ENCODE assay signal across 8 mouse cellular contexts in genomic region chr16:17760657-17761056, GRCm38 (mm10). TPM values are rescaled to one million over a fixed set of nuclear protein-coding genes. Genes with fewer than 3 reads are reported as not detected.
DNase-seq lines count a peak whose midpoint lies in the region; ATAC-seq and TF ChIP-seq lines count a peak whose summit lies in the region.

No protein-coding gene starts in this region.

- H3K27ac ChIP-seq in bone marrow, adult 2 months (ENCODE audit: control insufficient read depth, insufficient read depth, low read depth, low read length, poor library complexity) = no peak overlapping the region
- no peak overlapping the region for H3K27ac ChIP-seq in hindbrain, embryonic 11.5 days (ENCODE audit: low read depth, low read length)
- H3K27ac ChIP-seq in liver, embryonic 11.5 days (ENCODE audit: low read depth, low read length) = peak overlapping the region; percentile 82

- 50% methylated on average over 8 of the region's 8 CpGs for WGBS in bone marrow, adult 2 months
- WGBS in hindbrain, embryonic 11.5 days = 37% methylated on average over 8 of the region's 8 CpGs
- WGBS in liver, embryonic 11.5 days = 23% methylated on average over 8 of the region's 8 CpGs

- peak overlapping the region; percentile 64 for H3ac ChIP-seq in myocyte (ENCODE audit: control insufficient read depth, insufficient read length)

- no peak overlapping the region for H3K9ac ChIP-seq in hindbrain, embryonic 11.5 days (ENCODE audit: low read depth, low read length)
- peak overlapping the region; percentile 82 for H3K9ac ChIP-seq in liver, embryonic 11.5 days (ENCODE audit: low read depth, low read length)

- TF ChIP-seq CTCF in bone marrow, adult 2 months (IDR thresholded peaks at IDR 0.05; ENCODE audit: control insufficient read depth, insufficient read depth, low read length) = peak; percentile 65

- peak overlapping the region; percentile 97; the same call in 1 of the 2 replicates for H3K4me2 ChIP-seq in hindbrain, embryonic 11.5 days (replicated peaks; ENCODE audit: low read depth, low read length)
- peak overlapping the region; percentile 97 for H3K4me2 ChIP-seq in liver, embryonic 11.5 days
- H3K4me2 ChIP-seq in myocyte (ENCODE audit: low read depth) = peak overlapping the region; percentile 77

- TF ChIP-seq POLR2A in bone marrow, adult 2 months (IDR thresholded peaks at IDR 0.05; ENCODE audit: borderline replicate concordance, control insufficient read depth, low read depth, low read length) = no peak
- TF ChIP-seq POLR2A in myocyte (IDR thresholded peaks at IDR 0.05; ENCODE audit: insufficient read length, low read depth) = no peak

- H3K79me2 ChIP-seq in myocyte (ENCODE audit: control insufficient read depth, insufficient read depth) = peaks cover 53% of the 10 kb centered on the region

- peaks cover 2% of the 10 kb centered on the region for H3K4me1 ChIP-seq in bone marrow, adult 2 months (ENCODE audit: control insufficient read depth, insufficient read depth, low read length)
- peaks cover 2% of the 10 kb centered on the region; the same call in 1 of the 2 replicates for H3K4me1 ChIP-seq in hindbrain, embryonic 11.5 days (replicated peaks; ENCODE audit: control insufficient read depth, insufficient read depth, low read length)
- H3K4me1 ChIP-seq in liver, embryonic 11.5 days (replicated peaks; ENCODE audit: control insufficient read depth, insufficient read depth, low read length) = peaks cover 33% of the 10 kb centered on the region

- peak; percentile 16 for DNase-seq in layer of hippocampus, adult 9-10 months (ENCODE audit: low spot score)
- DNase-seq in layer of hippocampus, adult 8-10 months (ENCODE audit: low spot score in 2 of 2) = no peak
- peak; percentile 65 for DNase-seq in hindbrain, embryonic 11.5 days (ENCODE audit: low spot score)
- peak; percentile 53 for DNase-seq in liver, embryonic 11.5 days (ENCODE audit: low spot score)
- DNase-seq in thymus, postnatal 36 days = peak; percentile 25 to 38

- peak; percentile 77 for ATAC-seq in erythroid progenitor cell, adult 5-6 weeks (replicated peaks; ENCODE audit: low FRiP score, poor library complexity, severe bottlenecking)
- ATAC-seq in hindbrain, embryonic 11.5 days (ENCODE audit: low FRiP score) = no peak
- peak; percentile 74 for ATAC-seq in liver, embryonic 11.5 days (replicated peaks; ENCODE audit: low FRiP score)

- H3K27me3 ChIP-seq in hindbrain, embryonic 11.5 days (ENCODE audit: control insufficient read depth, insufficient read depth, low read length) = no peaks in the 10 kb centered on the region
- no peaks in the 10 kb centered on the region for H3K27me3 ChIP-seq in liver, embryonic 11.5 days (replicated peaks; ENCODE audit: control insufficient read depth, insufficient read depth, low read length)
- H3K27me3 ChIP-seq in myocyte (ENCODE audit: control insufficient read depth, insufficient read depth, insufficient read length) = no peaks in the 10 kb centered on the region

- H3K9me3 ChIP-seq in hindbrain, embryonic 11.5 days (ENCODE audit: control insufficient read depth, low read length) = no peaks in the 10 kb centered on the region
- no peaks in the 10 kb centered on the region for H3K9me3 ChIP-seq in liver, embryonic 11.5 days (ENCODE audit: control insufficient read depth, low read length)

- no peaks in the 10 kb centered on the region for H3K36me3 ChIP-seq in hindbrain, embryonic 11.5 days (ENCODE audit: control insufficient read depth, insufficient read depth, low read length)
- no peaks in the 10 kb centered on the region; the same call in 1 of the 2 replicates for H3K36me3 ChIP-seq in liver, embryonic 11.5 days (ENCODE audit: control insufficient read depth, insufficient read depth, low read length)
- no peaks in the 10 kb centered on the region for H3K36me3 ChIP-seq in myocyte (ENCODE audit: control insufficient read depth, insufficient read depth)

- H3K4me3 ChIP-seq in bone marrow, adult 2 months (replicated peaks; ENCODE audit: control insufficient read depth, low read depth, low read length) = no peak overlapping the region
- H3K4me3 ChIP-seq in hindbrain, embryonic 11.5 days (ENCODE audit: low read depth, low read length) = no peak overlapping the region
- peak overlapping the region; percentile 71 for H3K4me3 ChIP-seq in liver, embryonic 11.5 days (ENCODE audit: low read depth, low read length)
- H3K4me3 ChIP-seq in myocyte = peak overlapping the region; percentile 49

TF ChIP-seq in myocyte, 11 proteins besides CTCF, POLR2A, EP300 and RAD21:
- TF ChIP-seq SRF (IDR thresholded peaks at IDR 0.05; ENCODE audit: control insufficient read depth, insufficient read length, low read depth) (no peak), TCF12 (IDR thresholded peaks at IDR 0.05; ENCODE audit: insufficient read depth, poor library complexity, severe bottlenecking) (no peak), MYOG (IDR thresholded peaks at IDR 0.05; ENCODE audit: control insufficient read depth in 1 of 3, insufficient read depth in 1 of 3, insufficient read length in 2 of 3, low read depth in 2 of 3) (peak in 1 of 3 experiments; percentile 12), MYOD1 (IDR thresholded peaks at IDR 0.05; ENCODE audit: control insufficient read depth in 1 of 3, insufficient read length in 2 of 3, low read depth in 2 of 3) (peak in 1 of 3 experiments; percentile 9), TCF3 (IDR thresholded peaks at IDR 0.05; ENCODE audit: insufficient read length, low read depth) (no peak), REST (IDR thresholded peaks at IDR 0.05; ENCODE audit: insufficient read depth, insufficient read length) (no peak), MAX (IDR thresholded peaks at IDR 0.05; ENCODE audit: low read depth) (no peak), E2F4 (IDR thresholded peaks at IDR 0.05; ENCODE audit: insufficient read depth) (no peak)
TF ChIP-seq in myocyte: peak in this region for 2.

RNA-seq across cellular contexts. Expression of gene Klhl22, which starts 1.2 kb away (rescaled TPM):
- total RNA-seq in layer of hippocampus, adult 8-10 months (2022) = 100 to 1,000 TPM in 2 of 4 experiments, 10 to 100 TPM in 2; 95.8 to 105 (median 101) TPM
- polyA plus RNA-seq in bone marrow, adult 2 months (2011; ENCODE audit: insufficient read depth, insufficient read length, low replicate concordance, missing spikeins) = 5.7 and 7.8 TPM in 2 replicates
- 4.2 and 5.4 TPM in 2 replicates for total RNA-seq in erythroid progenitor cell, adult 5-6 weeks (2015; ENCODE audit: low replicate concordance)
- total RNA-seq in erythroid progenitor cell, adult 5-6 weeks (2017; ENCODE audit: low replicate concordance) = 3.7 and 3.9 TPM in 2 replicates
- polyA plus RNA-seq in hindbrain, embryonic 11.5 days (2014; fragmentation: Nextera tagmentation; extraction: Ambion mirVana) = 44.8 and 45.0 TPM in 2 replicates
- polyA plus RNA-seq in liver, embryonic 11.5 days (2014; fragmentation: Nextera tagmentation; extraction: Ambion mirVana) = 47.5 and 49.3 TPM in 2 replicates
- 107 TPM for polyA plus RNA-seq in myocyte (2012; fragmentation: generic; extraction: Trizol)

RNA-seq across cellular contexts. Expression of gene Med15, which starts 28.0 kb away (rescaled TPM):
- 10 to 100 TPM; 72.6 to 84.6 (median 78.3) TPM for total RNA-seq in layer of hippocampus, adult 8-10 months (2022)
- 22.5 and 38.0 TPM in 2 replicates for polyA plus RNA-seq in bone marrow, adult 2 months (2011; ENCODE audit: insufficient read depth, insufficient read length, low replicate concordance, missing spikeins)
- total RNA-seq in erythroid progenitor cell, adult 5-6 weeks (2015; ENCODE audit: low replicate concordance) = 55.1 and 70.8 TPM in 2 replicates
- total RNA-seq in erythroid progenitor cell, adult 5-6 weeks (2017; ENCODE audit: low replicate concordance) = 57.3 and 60.2 TPM in 2 replicates
- 34.2 and 42.8 TPM in 2 replicates for polyA plus RNA-seq in hindbrain, embryonic 11.5 days (2014; fragmentation: Nextera tagmentation; extraction: Ambion mirVana)
- 44.8 and 46.7 TPM in 2 replicates for polyA plus RNA-seq in liver, embryonic 11.5 days (2014; fragmentation: Nextera tagmentation; extraction: Ambion mirVana)
- 42.9 TPM for polyA plus RNA-seq in myocyte (2012; fragmentation: generic; extraction: Trizol)

RNA-seq across cellular contexts. Expression of gene Scarf2, which starts 36.4 kb away (rescaled TPM):
- total RNA-seq in layer of hippocampus, adult 8-10 months (2022) = 1 to 10 TPM; 1.9 to 4.7 (median 3.0) TPM
- 2.5 and 5.7 TPM in 2 replicates for polyA plus RNA-seq in bone marrow, adult 2 months (2011; ENCODE audit: insufficient read depth, insufficient read length, low replicate concordance, missing spikeins)
- total RNA-seq in erythroid progenitor cell, adult 5-6 weeks (2015; ENCODE audit: low replicate concordance) = 0.42 TPM in 1 of 2 replicates, not detected in the other
- total RNA-seq in erythroid progenitor cell, adult 5-6 weeks (2017; ENCODE audit: low replicate concordance) = not detected in 2 replicates
- 6.4 and 7.2 TPM in 2 replicates for polyA plus RNA-seq in hindbrain, embryonic 11.5 days (2014; fragmentation: Nextera tagmentation; extraction: Ambion mirVana)
- 5.8 and 6.9 TPM in 2 replicates for polyA plus RNA-seq in liver, embryonic 11.5 days (2014; fragmentation: Nextera tagmentation; extraction: Ambion mirVana)
- polyA plus RNA-seq in myocyte (2012; fragmentation: generic; extraction: Trizol) = 25.9 TPM

Comparison
In these comparisons a context has a peak if more than half of its experiments do, and no peak if none do; other contexts are left out.
1. DNase-seq: peak in layer of hippocampus, adult 9-10 months (single experiment), hindbrain, embryonic 11.5 days (single experiment), liver, embryonic 11.5 days (single experiment) and thymus, postnatal 36 days (2 of 2); none in layer of hippocampus, adult 8-10 months (0 of 2).
2. H3K4me3 ChIP-seq: peak in liver, embryonic 11.5 days (single experiment) and myocyte (single experiment); none in bone marrow, adult 2 months (single experiment) and hindbrain, embryonic 11.5 days (single experiment).
3. Peak in every context shown above with its lines, with median percentiles within 50 percentile points of each other: H3K4me2 ChIP-seq.